Mouse (Mus musculus) left cerebral cortex, postnatal 4 days (tissue): ENCODE measurements around the gene Krtap9-5. TPM values are rescaled to one million over a fixed set of nuclear protein-coding genes. Genes with fewer than 3 reads are reported as not detected.

Experiments
- DNase-seq: peaks from one replicate; pipeline ENCODE4 v3.0.0-alpha.2; 2022
- intact Hi-C: fragments of 180-260 bp; cut with DNase I; formaldehyde crosslinking; loops from one replicate; pipeline ENCODE4 v1.15.1; 2025
- total RNA-seq, 2 experiments: library from RNA; stranded (reverse); gene quantifications; 2 replicates each; pipeline ENCODE4 v1.2.3; 2021

Gene Krtap9-5
- total RNA-seq, result not detected

GRCm38 (mm10) chr11:99948175-99948574 is at the start of gene Krtap9-5:
Krtap9-5 (plus strand) TSS chr11:99948475.
- DNase-seq, result no peak
- intact Hi-C loops, result no loop called here

GRCm38 (mm10) chr11:99907620-99908019 is 40.7 kb upstream of the Krtap9-5 start, which contains the start of gene Krtap31-1:
Krtap31-1 (plus strand) TSS chr11:99907920.
- no peak for DNase-seq
- intact Hi-C loops, result no loop called here

GRCm38 (mm10) chr11:99914451-99914850 is 33.8 kb upstream of the Krtap9-5 start, which contains the start of gene Gm11565:
Gm11565 (plus strand) TSS chr11:99914751.
- intact Hi-C loops, result no loop called here
- DNase-seq, result no peak

- DNase-seq, result no peak
- intact Hi-C loops, result no loop called here
Measured at GRCm38 (mm10) chr11:99935991-99936390, 12.3 kb upstream of the Krtap9-5 start, which contains the start of gene Krtap31-2. Krtap31-2 (plus strand) TSS chr11:99936291.

- DNase-seq, result no peak
- intact Hi-C loops, result no loop called here
Measured at GRCm38 (mm10) chr11:99937751-99938264, 10.5 kb upstream of the Krtap9-5 start.

- no peak for DNase-seq
- intact Hi-C loops, result no loop called here
Measured at GRCm38 (mm10) chr11:99964213-99964612, 15.9 kb downstream of the Krtap9-5 start.

GRCm38 (mm10) chr11:99965961-99966360 is 17.7 kb downstream of the Krtap9-5 start:
- intact Hi-C loops, result no loop called here
- no peak for DNase-seq

- no peak for DNase-seq
- intact Hi-C loops, result no loop called here
Measured at GRCm38 (mm10) chr11:99978953-99979352, 30.7 kb downstream of the Krtap9-5 start, which contains the start of gene Krtap29-1. Krtap29-1 (minus strand) TSS chr11:99979053.

GRCm38 (mm10) chr11:99982731-99983130 is 34.5 kb downstream of the Krtap9-5 start:
- DNase-seq, result no peak

GRCm38 (mm10) chr11:99983442-99983841 is 35.2 kb downstream of the Krtap9-5 start:
- intact Hi-C loops, result no loop called here
- no peak for DNase-seq

More at GRCm38 (mm10) chr11:99982731-99983130, 34.5 kb downstream of the Krtap9-5 start:
- intact Hi-C loops, result no loop called here

GRCm38 (mm10) chr11:99985291-99986092 is 37.2 kb downstream of the Krtap9-5 start:
- DNase-seq, result peak; percentile 67
- intact Hi-C loops, result no loop called here

- intact Hi-C loops, result no loop called here
- DNase-seq, result no peak
Measured at GRCm38 (mm10) chr11:99986180-99986647, 37.9 kb downstream of the Krtap9-5 start, which contains the start of gene Krtap16-1. Krtap16-1 (minus strand) TSS chr11:99986597.

- no peak for DNase-seq
- intact Hi-C loops, result no loop called here
Measured at GRCm38 (mm10) chr11:99988530-99988929, 40.3 kb downstream of the Krtap9-5 start.

GRCm38 (mm10) chr11:99989881-99990405 is 41.7 kb downstream of the Krtap9-5 start:
- intact Hi-C loops, result no loop called here
- DNase-seq, result no peak

GRCm38 (mm10) chr11:99990571-99990970 is 42.3 kb downstream of the Krtap9-5 start:
- intact Hi-C loops, result no loop called here
- DNase-seq, result no peak

GRCm38 (mm10) chr11:99993620-99994383 is 45.5 kb downstream of the Krtap9-5 start, which contains the start of gene Krtap17-1:
Krtap17-1 (minus strand) TSS chr11:99993994.
- DNase-seq, result no peak
- intact Hi-C loops, result no loop called here

GRCm38 (mm10) chr11:99994384-99994661 is 46.0 kb downstream of the Krtap9-5 start:
- intact Hi-C loops, result no loop called here
- DNase-seq, result no peak

- intact Hi-C loops, result no loop called here
- no peak for DNase-seq
Measured at GRCm38 (mm10) chr11:99999091-99999490, 50.8 kb downstream of the Krtap9-5 start.
